Mouse (Mus musculus) testis, adult 2 months (tissue): ENCODE measurements at regions not wholly inside any gene's neighbourhood (a gene's known extent, or its start where the extent isn't known, plus 50 kb on each side); places are given as distances from the start of the nearest gene placed in this dataset.

ENCODE experiments used
- CTCF ChIP-seq: fragments of 200-500 bp; IDR thresholded peaks from 2 replicates; pipeline ENCODE4 v1.5.1; 2012; ENCODE audit warnings: low read depth, mild to moderate bottlenecking, inconsistent platforms, low read length, moderate library complexity; ENCODE audit not compliant: control insufficient read depth, insufficient read depth, insufficient replicate concordance
- POLR2A ChIP-seq: fragments of 200-500 bp; IDR thresholded peaks from 2 replicates; pipeline ENCODE4 v1.6.1; 2012; ENCODE audit warnings: low read depth, mild to moderate bottlenecking, inconsistent platforms, low read length, moderate library complexity; ENCODE audit not compliant: control insufficient read depth

DNA sequence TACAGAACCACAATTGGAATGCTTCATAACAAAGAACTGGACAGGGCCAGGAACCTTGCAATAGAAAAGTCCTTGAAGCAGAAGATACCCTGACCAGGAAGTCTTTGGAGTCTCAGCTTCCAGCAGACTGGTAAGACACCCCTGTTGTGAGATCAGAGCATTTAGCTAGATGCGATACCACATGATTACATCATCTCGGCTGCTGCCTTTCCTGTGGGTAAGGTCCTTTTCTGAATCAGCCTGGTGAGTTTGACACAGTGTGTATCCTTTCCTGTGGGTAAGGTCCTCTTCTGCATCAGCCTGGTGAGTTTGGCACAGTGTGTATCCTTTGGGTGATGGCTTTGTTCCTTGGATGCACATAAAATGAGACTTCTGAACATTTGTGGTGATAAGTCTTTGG is 317.6 kb downstream of the Bcl11a start:
- TF ChIP-seq CTCF: no peak
- no peak for TF ChIP-seq POLR2A
